Mouse (Mus musculus): ENCODE measurements around the gene B830017H08Rik.
A peak's percentile ranks its signal among the peaks of the same experiment; 100 is the strongest.

B830017H08Rik gene

GRCm38 (mm10) chr16:17851331-17851730 is 18.4 kb downstream of the B830017H08Rik start:
- DNase-seq (ENCODE audit: low spot score in 2 of 2), result no peak

- DNase-seq (ENCODE audit: low spot score in 2 of 2), result no peak
These were observed 18.9 kb downstream of the B830017H08Rik start for GRCm38 (mm10) chr16:17851860-17852259.

DNA sequence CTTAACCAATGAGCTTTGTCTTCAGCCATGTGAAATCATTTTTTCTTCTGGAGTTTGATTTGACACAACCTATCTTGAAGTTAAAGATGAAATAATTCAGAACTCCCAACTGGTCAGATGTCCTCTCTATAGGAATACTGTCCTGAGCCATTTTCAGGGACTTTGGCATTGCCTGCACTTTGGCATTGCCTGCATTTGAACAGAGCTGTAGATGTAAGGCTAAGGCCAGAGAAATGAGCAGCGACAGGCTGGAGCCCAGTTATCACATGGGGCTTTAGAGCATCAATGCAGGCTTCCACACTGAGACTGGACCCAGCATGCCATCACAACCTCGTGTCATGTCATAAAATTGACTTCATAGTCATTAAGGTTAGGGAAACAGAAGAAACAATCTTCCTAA is 20.3 kb downstream of the B830017H08Rik start:
- no peak for DNase-seq (ENCODE audit: low spot score in 2 of 2)

DNA sequence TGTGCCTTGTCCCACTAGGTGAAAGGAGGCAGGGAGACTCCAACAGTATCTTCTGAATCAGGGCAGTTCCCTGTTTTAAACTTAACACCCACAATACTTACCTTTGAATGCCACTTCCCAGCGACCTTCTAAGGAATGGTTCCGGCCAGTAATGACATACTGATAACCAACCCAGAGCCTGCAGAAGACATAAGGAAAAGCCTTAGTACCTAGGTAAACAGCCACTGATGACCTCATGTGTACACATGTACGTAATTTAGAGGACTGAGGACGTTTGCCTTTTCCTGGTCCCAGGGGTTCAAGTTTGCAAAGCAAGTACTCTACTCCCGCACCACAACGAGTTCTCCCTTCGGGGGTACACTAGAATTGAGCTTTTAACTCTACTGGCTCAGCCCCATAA is 24.2 kb downstream of the B830017H08Rik start:
- no peak for DNase-seq (ENCODE audit: low spot score in 2 of 2)

DNA sequence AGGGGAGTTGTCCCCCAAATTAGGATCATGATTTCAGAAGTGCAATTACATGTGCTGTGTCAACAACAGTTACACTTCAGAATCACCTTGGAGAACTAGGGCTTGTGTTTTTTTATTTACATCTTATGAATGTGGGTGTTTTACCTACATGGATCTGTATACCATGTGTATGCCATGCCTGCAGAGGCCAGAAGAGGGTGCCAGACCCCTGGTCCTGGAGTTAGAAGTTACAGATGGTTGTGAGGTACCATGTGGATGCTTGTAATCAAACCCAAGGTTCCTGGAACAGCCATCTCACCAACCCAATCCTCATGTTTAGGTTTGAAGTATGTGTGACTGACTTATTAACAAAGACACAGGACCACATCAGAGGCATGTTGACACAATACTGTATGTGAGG is 25.7 kb downstream of the B830017H08Rik start:
- no peak for DNase-seq (ENCODE audit: low spot score in 2 of 2)

- no peak for DNase-seq (ENCODE audit: low spot score in 2 of 2)
These were observed 32.4 kb downstream of the B830017H08Rik start for GRCm38 (mm10) chr16:17865293-17865692.

- no peak for DNase-seq (ENCODE audit: low spot score in 2 of 2)
These were observed 32.8 kb downstream of the B830017H08Rik start for GRCm38 (mm10) chr16:17865770-17866169.

- DNase-seq (ENCODE audit: low spot score in 2 of 2), result no peak
These were observed 38.3 kb downstream of the B830017H08Rik start for GRCm38 (mm10) chr16:17871248-17871647.

GRCm38 (mm10) chr16:17872995-17873394 is 40.1 kb downstream of the B830017H08Rik start:
- DNase-seq (ENCODE audit: low spot score in 2 of 2), result no peak

DNA sequence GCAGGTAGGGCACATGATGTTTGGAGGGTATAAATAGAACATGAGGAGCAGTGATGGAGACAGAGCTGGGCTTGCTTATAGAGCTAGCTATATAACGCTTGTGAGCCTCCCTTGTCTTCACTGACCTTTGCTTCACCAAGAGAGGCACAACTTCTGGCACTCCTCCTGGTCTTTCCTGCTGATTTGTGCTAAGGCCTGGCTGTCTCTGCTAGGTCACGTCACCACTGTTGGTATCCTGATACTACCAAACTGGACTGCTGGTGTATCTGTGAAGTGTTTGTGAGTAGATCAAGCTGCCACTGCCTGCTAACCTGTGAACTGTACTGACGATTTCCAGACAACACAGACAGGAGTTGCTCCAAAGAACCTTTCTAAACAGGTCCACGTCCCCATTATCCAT is 42.3 kb downstream of the B830017H08Rik start:
- DNase-seq (ENCODE audit: low spot score in 2 of 2), result no peak

DNA sequence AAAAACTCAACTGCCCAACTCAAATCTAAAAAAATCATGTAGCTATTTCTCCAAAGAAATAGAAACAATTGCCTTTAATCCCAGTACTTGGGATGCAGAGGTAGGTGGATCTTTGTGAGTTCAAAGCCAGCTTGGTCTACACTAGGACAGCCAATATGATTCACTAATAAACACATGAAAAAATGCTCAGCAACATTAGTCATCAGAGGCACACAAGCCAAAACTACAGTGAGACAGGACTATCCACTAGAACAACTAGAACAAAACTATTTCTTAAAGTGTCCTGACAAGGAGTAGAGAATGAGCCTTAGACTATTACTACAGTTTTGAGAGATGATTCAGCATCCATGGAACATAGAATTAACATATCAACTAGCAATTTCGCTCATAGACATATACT is 43.2 kb downstream of the B830017H08Rik start:
- DNase-seq (ENCODE audit: low spot score in 2 of 2), result no peak

- DNase-seq (ENCODE audit: low spot score in 2 of 2), result peak in 1 of 2 experiments; percentile 39
These were observed 46.6 kb downstream of the B830017H08Rik start for GRCm38 (mm10) chr16:17879571-17879970.

- DNase-seq (ENCODE audit: low spot score in 2 of 2), result no peak
These were observed 49.3 kb downstream of the B830017H08Rik start for GRCm38 (mm10) chr16:17882196-17882595.

DNA sequence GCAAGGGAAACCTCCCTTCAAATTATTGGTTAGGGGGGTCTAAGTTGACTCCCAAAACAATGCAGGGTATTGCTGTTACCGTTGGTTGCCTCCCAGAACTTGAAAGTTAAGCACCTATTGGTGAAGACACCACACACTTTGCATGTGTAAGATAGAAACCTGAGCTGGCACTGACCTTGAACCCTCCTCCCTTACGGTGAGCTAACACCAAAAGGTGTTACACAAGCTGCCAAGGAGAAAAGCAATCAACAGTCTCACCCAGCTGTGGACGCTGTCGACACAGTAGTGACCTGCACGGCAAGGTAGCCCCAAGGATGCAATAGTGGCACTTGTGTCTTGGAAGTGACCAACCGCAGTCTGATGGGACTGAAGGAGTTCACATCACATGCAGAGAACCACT is 51.2 kb downstream of the B830017H08Rik start:
- DNase-seq (ENCODE audit: low spot score in 2 of 2), result no peak
